Mouse (Mus musculus) bone marrow macrophage, adult 2 months (primary cell): Measurements from ENCODE around the gene Pllp.

Experiments used
- CTCF ChIP-seq: IDR thresholded peaks from 2 replicates; pipeline ENCODE4 v1.5.1; 2012; ENCODE audit warnings: low read depth, mild to moderate bottlenecking, low read length, moderate library complexity
- POLR2A ChIP-seq: IDR thresholded peaks from 2 replicates; pipeline ENCODE4 v1.6.1; 2012; ENCODE audit warnings: mild to moderate bottlenecking, low read depth, low read length, borderline replicate concordance

- TF ChIP-seq CTCF, result no peak
- no peak for TF ChIP-seq POLR2A
Measured at GRCm38 (mm10) chr8:94699366-94699765, 3.3 kb upstream of the Pllp start.
